Mouse (Mus musculus): Measurements from ENCODE around the gene Mzt1. TPM values are rescaled to one million over a fixed set of nuclear protein-coding genes. Genes with fewer than 3 reads are reported as not detected.

The Mzt1 gene
- polyA plus RNA-seq (2014; fragmentation: Illumina TruSeq; extraction: RNeasy Lipid Tissue Mini Kit (QIAGEN cat#74804); ENCODE audit: insufficient read depth, low read depth, low replicate concordance), result 34.7 TPM

GRCm38 (mm10) chr14:99046031-99046781 lies at the start of gene Mzt1, which contains the start of gene Bora:
Mzt1 (minus strand) TSS chr14:99046134.
Bora (plus strand) TSS chr14:99046222.

GRCm38 (mm10) chr14:98994218-98994617 lies 51.7 kb downstream of the Mzt1 start, which contains the start of gene Rpl36a-ps1:
Rpl36a-ps1 (minus strand) TSS chr14:98994318.

Other genes with a start within 250 kb of the Mzt1 start
- 18.9 TPM for gene Rpl36a-ps1, start 51.8 kb downstream of the Mzt1 start, polyA plus RNA-seq (2014; fragmentation: Illumina TruSeq; extraction: RNeasy Lipid Tissue Mini Kit (QIAGEN cat#74804); ENCODE audit: insufficient read depth, low read depth, low replicate concordance)
- gene Bora, start 88 bp upstream of the Mzt1 start, polyA plus RNA-seq (2014; fragmentation: Illumina TruSeq; extraction: RNeasy Lipid Tissue Mini Kit (QIAGEN cat#74804); ENCODE audit: insufficient read depth, low read depth, low replicate concordance), result 0.96 TPM
- gene Pibf1, start 53.3 kb upstream of the Mzt1 start, polyA plus RNA-seq (2014; fragmentation: Illumina TruSeq; extraction: RNeasy Lipid Tissue Mini Kit (QIAGEN cat#74804); ENCODE audit: insufficient read depth, low read depth, low replicate concordance), result 4.8 TPM
- 5.5 TPM for gene Dis3, start 53.6 kb upstream of the Mzt1 start, polyA plus RNA-seq (2014; fragmentation: Illumina TruSeq; extraction: RNeasy Lipid Tissue Mini Kit (QIAGEN cat#74804); ENCODE audit: insufficient read depth, low read depth, low replicate concordance)